Mouse (Mus musculus): ENCODE measurements around the gene Prox1. TPM values are rescaled to one million over a fixed set of nuclear protein-coding genes. Genes with fewer than 3 reads are reported as not detected.

Gene Prox1
- total RNA-seq, 4 experiments from 2014 or later: 1.8 to 2.3 (median 2.1) TPM

GRCm38 (mm10) chr1:190173596-190173995, 3.1 kb upstream of the Prox1 start:
- no peak for DNase-seq (ENCODE audit: low spot score in 2 of 2)

- DNase-seq (ENCODE audit: low spot score in 2 of 2): no peak
Observed at GRCm38 (mm10) chr1:190172979-190173461, 2.5 kb upstream of the Prox1 start.

- DNase-seq (ENCODE audit: low spot score in 2 of 2): no peak
Observed at GRCm38 (mm10) chr1:190172311-190172978, 1.9 kb upstream of the Prox1 start.

- no peak for DNase-seq (ENCODE audit: low spot score in 2 of 2)
Observed at GRCm38 (mm10) chr1:190171750-190172149, 1.2 kb upstream of the Prox1 start.

DNA sequence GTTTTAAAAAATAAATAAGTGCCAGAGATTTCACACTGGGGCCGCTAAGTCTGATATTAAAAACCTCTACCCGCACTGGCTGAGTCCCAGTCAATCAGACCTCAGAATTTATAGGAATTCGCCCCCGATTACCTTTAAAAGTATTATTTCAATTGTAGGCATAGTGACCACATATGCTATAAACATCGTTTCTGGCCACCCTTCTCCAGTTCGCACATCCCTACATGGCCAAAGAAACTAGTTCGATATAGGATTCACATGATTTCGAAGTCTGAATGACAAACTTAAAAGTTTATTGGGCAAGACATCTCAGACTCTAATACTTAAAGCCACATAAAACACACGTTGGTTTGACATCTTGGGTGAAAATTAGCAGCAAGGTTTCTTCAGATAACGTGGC, 827 bp upstream of the Prox1 start:
- no peak for DNase-seq (ENCODE audit: low spot score in 2 of 2)

DNA sequence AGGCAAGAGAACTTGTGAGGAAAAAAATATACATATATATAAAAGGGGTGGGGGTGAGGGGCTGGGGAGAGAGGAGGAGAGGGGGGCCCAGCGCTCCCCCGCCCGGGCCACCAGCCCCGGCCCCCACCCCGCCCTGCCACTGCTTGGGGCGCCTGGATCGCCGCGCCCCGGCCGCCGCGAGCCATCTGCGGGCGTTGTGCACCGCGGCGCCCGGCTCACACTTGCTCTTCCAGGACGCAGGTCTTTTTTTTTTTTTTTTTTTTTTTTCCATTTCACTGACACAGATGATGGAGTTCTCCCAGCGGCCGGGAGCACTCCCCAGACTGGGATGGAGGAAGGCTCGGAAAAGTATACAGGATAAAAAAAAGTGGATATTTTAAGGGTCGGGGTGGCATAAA, 304 bp upstream of the Prox1 start:
- DNase-seq (ENCODE audit: low spot score in 2 of 2): no peak

DNA sequence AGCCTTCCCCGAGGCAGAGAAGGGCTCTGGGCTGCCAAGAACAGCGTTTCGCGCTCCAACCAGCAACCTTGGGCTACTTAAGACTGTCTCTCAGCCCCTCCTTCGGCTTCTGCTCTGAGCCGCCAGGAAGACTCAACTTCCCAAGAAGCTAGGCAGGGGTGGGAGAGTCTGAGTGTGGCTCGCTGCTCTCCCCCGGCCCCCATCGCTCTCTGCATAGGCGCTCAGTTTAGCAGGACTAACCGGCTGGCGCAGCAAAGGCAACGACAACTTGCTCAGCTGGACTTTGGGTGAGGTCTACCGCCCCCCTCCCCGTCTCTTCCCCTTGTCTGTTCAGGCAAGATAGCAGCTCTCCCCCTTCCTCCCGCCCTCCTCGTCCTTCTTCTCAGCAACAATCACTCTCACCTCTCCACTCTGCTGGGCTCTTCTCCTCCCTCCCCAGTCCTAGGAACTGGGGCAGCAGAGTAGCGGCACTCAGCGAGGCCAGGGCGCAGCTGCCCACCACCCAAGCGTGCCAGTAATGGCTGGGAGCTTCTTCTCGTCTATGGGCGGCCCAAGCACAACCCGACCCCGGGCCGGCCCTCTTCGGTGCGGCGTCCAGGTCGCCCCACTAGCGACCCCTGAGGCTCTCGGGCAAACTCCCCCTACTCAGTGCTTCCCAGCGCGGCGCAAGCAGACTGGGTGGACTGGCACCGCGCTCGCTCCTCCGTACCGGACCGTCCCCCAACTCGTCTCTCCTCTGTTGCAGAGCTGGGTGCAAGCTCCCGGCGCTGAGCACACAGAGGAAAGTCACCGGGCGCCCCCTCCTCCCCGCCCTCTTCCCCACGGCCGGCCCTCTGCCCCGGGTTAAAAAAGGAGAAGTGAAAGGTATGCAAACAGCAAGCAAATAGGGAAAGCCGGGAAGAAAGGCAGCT, 1.5 kb downstream of the Prox1 start:
- no peak for DNase-seq (ENCODE audit: low spot score in 2 of 2)

- no peak for DNase-seq (ENCODE audit: low spot score in 2 of 2)
Observed at GRCm38 (mm10) chr1:190168115-190168514, 2.4 kb downstream of the Prox1 start.

DNA sequence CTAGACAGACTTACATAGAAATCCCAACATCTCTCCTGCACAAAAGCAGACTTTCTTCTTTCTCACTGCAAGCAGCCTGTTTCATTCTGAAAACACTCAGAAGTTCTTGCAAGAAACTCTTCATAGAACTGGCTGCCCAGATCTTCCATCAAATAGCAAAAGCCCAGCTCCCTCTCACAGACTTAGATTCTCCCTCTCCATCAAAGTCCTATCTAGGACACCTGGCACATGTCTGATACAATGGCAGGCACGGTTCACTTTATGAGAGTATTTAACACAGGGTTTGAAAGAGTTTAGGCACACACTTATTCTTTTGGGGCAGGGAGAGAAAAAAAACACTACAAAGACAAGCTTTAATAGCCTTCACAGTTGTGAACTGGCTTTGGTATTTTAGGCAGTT, 2.9 kb downstream of the Prox1 start:
- no peak for DNase-seq (ENCODE audit: low spot score in 2 of 2)

- no peak for DNase-seq (ENCODE audit: low spot score in 2 of 2)
Observed at GRCm38 (mm10) chr1:190165511-190165910, 5.0 kb downstream of the Prox1 start.

DNA sequence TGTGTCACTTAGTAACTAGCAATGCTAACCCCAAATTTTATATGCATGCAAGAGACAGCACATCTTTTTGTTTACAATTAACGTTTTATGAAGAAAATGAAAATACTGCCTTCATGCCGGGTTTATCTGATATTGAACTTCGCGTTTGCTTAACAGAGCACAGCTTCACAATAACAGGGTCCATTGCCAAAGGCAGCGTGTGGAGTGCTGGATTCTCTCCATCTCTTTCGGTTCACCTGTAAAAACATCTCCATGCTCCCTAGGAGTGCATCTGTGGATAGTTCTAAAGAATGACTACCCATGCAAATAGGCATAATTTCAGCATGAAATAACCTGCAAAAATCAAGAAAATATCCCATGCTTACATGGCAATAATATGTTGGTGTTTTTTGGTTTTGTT, 7.0 kb downstream of the Prox1 start:
- no peak for DNase-seq (ENCODE audit: low spot score in 2 of 2)

DNA sequence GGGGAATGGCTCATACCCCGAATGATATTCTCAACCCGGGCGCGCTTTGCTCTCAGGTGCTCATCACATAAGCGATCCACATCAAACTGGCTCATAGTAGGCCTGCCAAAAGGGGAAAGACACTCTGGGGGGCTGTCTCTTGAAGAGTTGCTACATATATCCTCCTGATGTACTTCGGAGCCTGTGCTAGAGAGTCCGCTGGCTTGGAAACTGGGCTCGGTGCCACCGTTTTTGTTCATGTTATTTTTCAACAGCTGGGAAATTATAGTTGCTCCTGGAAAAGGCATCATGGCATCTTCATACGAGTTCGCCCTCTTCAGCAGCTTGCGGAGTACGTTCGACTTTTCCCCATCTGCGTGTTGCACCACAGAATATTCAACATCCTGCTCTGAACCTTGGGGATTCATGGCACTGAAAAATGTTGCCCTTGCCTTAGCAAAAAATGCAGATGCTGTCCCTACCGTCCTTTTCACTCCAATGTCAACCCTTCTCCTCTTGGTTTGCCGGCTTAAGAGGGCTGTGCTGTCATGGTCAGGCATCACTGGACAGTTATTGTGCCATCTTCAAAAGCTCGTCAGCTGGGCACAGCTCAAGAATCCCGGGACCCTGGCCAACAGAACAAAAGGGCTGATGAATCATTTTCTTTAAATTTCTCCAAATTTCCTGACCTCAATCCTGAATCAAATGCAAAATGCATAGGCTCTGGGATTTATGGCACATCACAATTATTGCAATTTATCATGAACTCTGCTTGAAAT, 8.6 kb downstream of the Prox1 start:
- no peak for DNase-seq (ENCODE audit: low spot score in 2 of 2)

DNA sequence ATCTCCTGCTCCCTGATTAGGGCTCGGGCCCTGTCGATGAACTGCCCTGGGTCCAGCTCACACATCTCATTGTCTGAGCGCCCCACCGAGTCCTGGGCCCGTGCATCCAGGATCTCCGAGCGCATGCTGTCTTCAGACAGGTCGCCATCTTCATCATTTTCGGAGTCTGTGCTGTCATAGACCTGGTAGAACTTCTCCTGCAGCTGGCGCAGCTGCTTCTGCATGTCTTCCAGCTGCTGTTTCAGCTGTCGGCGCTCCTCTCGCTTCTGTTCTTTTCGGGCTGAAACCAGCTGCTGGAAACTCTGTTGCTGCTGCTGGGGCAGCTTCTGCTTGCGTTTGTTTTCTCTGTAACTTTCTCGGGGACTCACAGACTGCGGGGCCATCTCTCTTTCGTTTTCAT, 9.2 kb downstream of the Prox1 start:
- no peak for DNase-seq (ENCODE audit: low spot score in 2 of 2)

GRCm38 (mm10) chr1:190159457-190159856, 11.1 kb downstream of the Prox1 start:
- DNase-seq (ENCODE audit: low spot score in 2 of 2): no peak

DNA sequence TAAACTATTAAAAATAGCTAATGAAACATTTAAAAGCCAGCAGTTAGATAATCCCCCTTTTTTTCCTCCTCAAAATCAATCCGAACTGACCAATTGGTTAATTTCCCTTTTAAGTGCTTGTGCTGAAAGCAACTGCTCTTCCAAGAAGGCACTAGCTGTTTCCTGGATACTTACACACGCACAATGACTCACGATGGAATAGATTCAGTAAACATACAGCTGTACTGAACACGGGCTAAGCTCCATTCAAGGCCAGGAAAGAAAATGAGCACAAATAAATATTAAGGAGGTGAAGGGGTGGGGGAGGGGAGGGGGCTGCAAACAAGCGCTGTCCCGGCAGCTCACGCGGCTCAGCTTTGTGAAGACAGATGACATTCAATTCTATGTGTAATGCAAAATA, 14.8 kb downstream of the Prox1 start:
- no peak for DNase-seq (ENCODE audit: low spot score in 2 of 2)

DNA sequence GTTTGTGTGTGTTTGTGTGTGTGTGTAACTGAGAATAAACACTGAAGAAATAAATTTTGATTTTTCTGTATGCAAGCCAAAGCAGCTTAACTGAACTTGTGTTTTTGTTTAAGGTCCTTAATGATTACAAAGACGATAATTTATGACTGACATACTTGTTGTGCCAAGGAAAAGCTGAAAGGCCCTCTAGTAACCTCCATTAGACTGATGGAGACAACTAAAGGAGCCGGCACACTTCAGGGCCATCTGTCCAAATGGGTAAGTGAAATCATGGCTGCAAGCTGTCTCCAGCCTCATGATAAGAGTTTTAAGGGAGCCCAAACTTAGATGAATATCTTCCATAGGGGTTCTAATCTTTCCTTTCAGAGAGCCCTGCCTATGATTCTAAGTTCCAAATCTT, 15.5 kb downstream of the Prox1 start:
- DNase-seq (ENCODE audit: low spot score in 2 of 2): no peak

GRCm38 (mm10) chr1:190154292-190154691, 16.2 kb downstream of the Prox1 start:
- DNase-seq (ENCODE audit: low spot score in 2 of 2): no peak

GRCm38 (mm10) chr1:190152603-190153002, 17.9 kb downstream of the Prox1 start:
- no peak for DNase-seq (ENCODE audit: low spot score in 2 of 2)

DNA sequence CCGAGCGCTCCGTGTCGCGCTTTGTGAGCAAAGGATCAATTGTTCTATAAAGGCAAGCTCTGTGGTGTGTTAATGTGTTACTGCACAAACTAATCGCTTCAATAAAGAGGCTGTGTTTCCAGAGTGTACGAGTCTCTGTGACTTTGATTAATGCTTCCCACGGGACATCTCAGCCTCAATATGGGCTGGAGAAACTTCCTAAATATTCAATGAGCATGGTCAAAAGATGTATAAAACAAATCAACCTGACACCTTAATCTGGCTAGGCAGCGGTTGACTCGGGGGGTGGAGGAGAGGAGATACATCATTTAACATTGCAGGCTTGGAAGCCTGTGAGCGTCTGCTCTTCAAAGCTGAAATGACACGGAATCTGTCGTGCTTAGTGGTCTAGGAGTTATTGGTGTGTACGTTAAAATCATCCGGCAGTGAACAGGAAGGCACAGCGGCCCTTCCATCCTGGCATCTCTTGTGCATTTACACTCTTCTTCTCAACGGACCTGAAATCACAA, 21.2 kb downstream of the Prox1 start:
- no peak for DNase-seq (ENCODE audit: low spot score in 2 of 2)

DNA sequence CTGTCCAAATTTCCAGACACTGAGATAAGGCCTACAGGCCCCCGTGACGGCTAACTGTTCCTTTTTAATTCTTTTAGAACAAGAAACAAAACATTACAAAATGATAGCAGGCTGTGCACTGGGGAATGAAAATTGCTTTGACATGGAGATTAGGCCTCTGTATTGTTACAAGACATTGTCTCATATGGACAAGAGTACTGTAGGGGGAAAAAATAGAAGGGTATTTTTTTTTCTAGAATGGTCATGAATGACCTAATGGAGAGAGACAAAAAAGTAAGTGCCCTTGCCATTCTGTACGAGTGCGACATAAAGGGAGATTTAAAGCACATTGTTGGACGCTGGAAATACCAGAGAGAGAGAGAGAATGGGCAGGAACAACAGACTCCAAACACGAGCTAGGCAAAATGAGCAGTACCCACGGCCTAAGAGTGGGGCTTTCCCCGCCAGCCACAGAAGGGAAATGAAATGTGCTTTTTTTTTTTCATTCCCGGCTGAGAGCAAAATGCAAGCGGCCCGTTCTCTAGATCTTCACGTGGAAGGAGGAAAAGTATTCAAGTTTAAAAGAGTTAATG, 21.8 kb downstream of the Prox1 start:
- DNase-seq (ENCODE audit: low spot score in 2 of 2): no peak

DNA sequence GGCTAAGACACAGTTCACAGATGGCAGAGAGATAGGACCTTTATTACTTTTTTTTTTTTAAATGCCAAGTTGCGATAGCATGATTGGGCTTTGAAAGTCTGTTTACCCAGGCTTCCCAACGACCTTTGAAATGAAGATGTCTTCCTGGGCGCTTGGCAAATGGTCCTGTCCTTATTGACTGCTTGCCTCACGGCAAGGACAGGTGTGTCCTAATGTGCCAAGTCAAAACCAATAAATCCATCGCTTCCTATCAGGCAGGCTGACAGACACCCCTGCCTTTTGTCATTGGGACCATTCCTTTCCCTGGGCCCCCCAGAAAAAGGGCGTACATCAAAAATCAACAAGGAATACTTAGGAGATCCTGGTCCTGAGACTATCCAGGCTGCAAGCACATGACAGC, 22.7 kb downstream of the Prox1 start:
- no peak for DNase-seq (ENCODE audit: low spot score in 2 of 2)

Data from gastrocnemius, adult 8-10 months (tissue).